Mouse (Mus musculus) small intestine, adult 2 months (tissue): Measurements from ENCODE around the gene Dock1.

Source experiments
- CTCF ChIP-seq: fragments of 200-500 bp; IDR thresholded peaks from 2 replicates; pipeline ENCODE4 v1.5.1; 2012; ENCODE audit warnings: low read depth, mild to moderate bottlenecking, control low read depth, inconsistent platforms, low read length, moderate library complexity, mixed read lengths; ENCODE audit not compliant: insufficient replicate concordance, insufficient read length; ENCODE audit errors: extremely low read depth
- POLR2A ChIP-seq: fragments of 200-500 bp; IDR thresholded peaks from 2 replicates; pipeline ENCODE4 v1.6.1; 2012; ENCODE audit warnings: low read depth, mild to moderate bottlenecking, control low read depth, inconsistent platforms, low read length, moderate library complexity

GRCm38 (mm10) chr7:135144731-135145130, 474.3 kb downstream of the Dock1 start:
- TF ChIP-seq CTCF (no peak), POLR2A (no peak)
